Mouse (Mus musculus) hindbrain, embryonic 15.5 days (tissue): ENCODE measurements around the gene Dram1. TPM values are rescaled to one million over a fixed set of nuclear protein-coding genes. Genes with fewer than 3 reads are reported as not detected.

Experiments
- ATAC-seq: fragments of 200-750 bp; cut with Nextera tagmentation; 2 replicates; pipeline ENCODE4 v1.8.0; 2017; ENCODE audit warnings: low read depth, moderate number of reproducible peaks, moderate TSS enrichment; ENCODE audit not compliant: low FRiP score
- H3K27ac ChIP-seq: fragments of 300-500 bp; sonication (generic); replicated peaks from 2 replicates; pipeline ENCODE4 v1.5.1; 2015; ENCODE audit warnings: mild to moderate bottlenecking, inconsistent platforms
- H3K27me3 ChIP-seq: fragments of 300-500 bp; sonication (generic); 2 replicates; pipeline ENCODE4 v1.6.1; 2015; ENCODE audit warnings: control low read depth, inconsistent platforms
- H3K36me3 ChIP-seq: fragments of 300-500 bp; sonication (generic); 2 replicates; pipeline ENCODE4 v1.6.1; 2015; ENCODE audit warnings: control low read depth, inconsistent platforms
- H3K4me1 ChIP-seq: fragments of 300-500 bp; sonication (generic); replicated peaks from 2 replicates; pipeline ENCODE4 v1.6.1; 2015; ENCODE audit warnings: control low read depth, inconsistent platforms
- H3K4me2 ChIP-seq: fragments of 300-500 bp; sonication (generic); 2 replicates; pipeline ENCODE4 v1.6.1; 2015; ENCODE audit warnings: moderate library complexity, mild to moderate bottlenecking, inconsistent platforms
- H3K4me3 ChIP-seq: fragments of 300-500 bp; sonication (generic); 2 replicates; pipeline ENCODE4 v1.5.1; 2015; ENCODE audit warnings: mild to moderate bottlenecking, inconsistent platforms
- H3K9ac ChIP-seq: fragments of 300-500 bp; sonication (generic); 2 replicates; pipeline ENCODE4 v1.6.1; 2015; ENCODE audit warnings: inconsistent platforms
- H3K9me3 ChIP-seq: fragments of 300-500 bp; sonication (generic); 2 replicates; pipeline ENCODE4 v1.6.1; 2016; ENCODE audit warnings: control low read depth, inconsistent platforms
- WGBS: fragments of 180-500 bp; shearing (Covaris S2); methylation state at CpG from one replicate; pipeline ENCODE4 v1.1.7; 2015; 5-methylcytosine and 5-hydroxymethylcytosine counted together
- polyA plus RNA-seq: library from polyadenylated mRNA; unstranded; fragments of >200 nt; fragmentation: Nextera tagmentation; extraction: Ambion mirVana; gene quantifications from 2 replicates; pipeline ENCODE4 v1.2.1, GENCODE M21; 2015

The Dram1 gene
- polyA plus RNA-seq, 1 experiment from 2014 or later, result 0.53 TPM

DNA sequence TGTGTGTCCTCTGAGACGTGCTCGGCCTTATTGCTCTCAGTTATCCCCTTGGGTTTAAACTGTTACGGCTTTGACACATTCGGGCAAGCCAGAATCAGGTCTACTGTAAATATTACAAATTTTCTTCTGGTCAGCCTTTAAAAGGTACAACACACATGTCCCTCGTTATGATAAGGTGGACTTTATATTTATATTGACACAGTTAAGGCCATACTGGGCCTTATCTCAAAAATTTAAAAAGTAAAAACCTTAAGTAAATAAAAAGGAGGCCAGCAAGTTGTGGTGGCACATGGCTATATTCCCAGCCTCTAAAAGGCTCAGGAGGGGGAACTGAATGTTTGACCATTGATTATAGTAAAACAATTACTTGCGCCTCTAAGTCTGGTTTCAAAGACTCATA, 37.5 kb downstream of the Dram1 start:
- Histone ChIP-seq H3K27ac (no peak overlapping the region), H3K9me3 (no peaks in the 10 kb centered on the region), H3K9ac (no peak overlapping the region), H3K4me3 (no peak overlapping the region), H3K4me1 (no peaks in the 10 kb centered on the region), H3K4me2 (no peak overlapping the region), H3K36me3 (no peaks in the 10 kb centered on the region), H3K27me3 (no peaks in the 10 kb centered on the region)
- ATAC-seq, result no peak
- WGBS, result 93% methylated on average over 6 of the region's 6 CpGs

DNA sequence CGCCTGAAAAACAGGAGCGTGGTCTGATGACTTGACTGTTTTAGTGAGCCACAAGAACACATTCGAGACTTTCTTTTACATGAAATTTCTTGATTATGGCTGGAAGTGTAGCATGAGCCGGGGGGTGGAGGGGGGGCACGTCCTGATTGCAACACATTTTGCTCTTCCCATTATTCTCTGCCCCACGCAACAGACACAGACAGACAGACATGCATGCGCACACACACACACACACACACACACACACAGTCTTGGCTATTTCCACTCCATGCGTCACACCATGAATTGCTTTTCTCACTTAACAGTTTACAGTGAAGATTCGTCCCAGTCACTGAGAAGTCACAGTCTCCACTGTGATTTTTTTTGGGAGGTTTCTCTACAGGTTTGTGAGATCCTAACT, 38.2 kb downstream of the Dram1 start:
- H3K9me3 ChIP-seq, result no peaks in the 10 kb centered on the region
- no peak for ATAC-seq
- no peak overlapping the region for H3K4me2 ChIP-seq
- H3K4me1 ChIP-seq, result no peaks in the 10 kb centered on the region
- H3K36me3 ChIP-seq, result no peaks in the 10 kb centered on the region
- H3K9ac ChIP-seq, result no peak overlapping the region
- H3K27me3 ChIP-seq, result no peaks in the 10 kb centered on the region
- H3K4me3 ChIP-seq, result no peak overlapping the region
- 94% methylated on average over 9 of the region's 9 CpGs for WGBS
- no peak overlapping the region for H3K27ac ChIP-seq

DNA sequence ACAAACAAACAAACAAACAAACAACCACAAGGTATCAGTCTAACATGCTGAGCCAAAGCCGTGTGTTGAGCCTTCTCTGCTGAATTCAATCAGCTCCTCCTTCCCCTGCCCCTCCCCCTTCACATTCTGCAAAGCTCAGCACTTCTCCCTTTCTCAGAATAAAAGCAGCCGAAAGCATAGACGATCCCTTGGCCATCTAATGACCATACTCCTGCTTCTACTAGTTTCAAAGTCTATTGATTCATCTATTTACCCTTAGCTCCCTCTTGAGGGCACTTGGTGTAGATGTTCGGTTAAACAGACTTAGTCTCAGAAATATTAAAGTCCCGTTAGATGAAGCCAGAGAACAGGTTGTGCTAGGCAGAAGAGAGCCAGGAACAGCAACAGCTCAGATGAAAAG, 48.2 kb downstream of the Dram1 start:
- Histone ChIP-seq H3K27me3 (no peaks in the 10 kb centered on the region), H3K27ac (no peak overlapping the region), H3K36me3 (no peaks in the 10 kb centered on the region), H3K9me3 (no peaks in the 10 kb centered on the region), H3K9ac (no peak overlapping the region), H3K4me3 (no peak overlapping the region), H3K4me1 (0 out of 2 replicates have a peak, but pooled peaks cover 2% of the 10 kb centered on the region), H3K4me2 (no peak overlapping the region)
- WGBS, result 26% methylated on average over 5 of the region's 5 CpGs
- ATAC-seq, result no peak; the same call in 1 of the 2 replicates

DNA sequence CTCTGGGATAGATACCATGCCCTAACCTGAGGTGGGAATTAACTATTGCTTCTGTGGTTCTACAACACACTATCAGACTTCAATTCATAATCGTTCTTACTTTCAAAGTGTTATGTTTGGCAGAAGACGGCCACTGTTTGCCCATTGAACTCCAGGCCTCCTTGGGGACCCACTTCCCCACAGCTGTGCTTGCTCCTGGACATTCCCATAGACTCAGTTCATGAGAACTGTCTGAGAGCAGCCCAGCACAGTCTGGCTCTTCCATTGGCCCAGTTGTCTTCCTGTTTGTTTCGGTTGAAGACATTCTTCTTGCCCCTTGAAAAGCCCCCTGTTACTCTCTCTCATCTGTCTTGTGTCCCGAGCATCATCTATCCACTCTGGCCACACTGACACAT, 50.8 kb downstream of the Dram1 start:
- 62% methylated on average over 4 of the region's 4 CpGs for WGBS
- Histone ChIP-seq H3K9ac (no peak overlapping the region), H3K9me3 (no peaks in the 10 kb centered on the region), H3K27me3 (no peaks in the 10 kb centered on the region), H3K36me3 (no peaks in the 10 kb centered on the region), H3K4me3 (no peak overlapping the region), H3K27ac (no peak overlapping the region), H3K4me1 (0 out of 2 replicates have a peak, but pooled peaks cover 2% of the 10 kb centered on the region), H3K4me2 (no peak overlapping the region)
- no peak for ATAC-seq

DNA sequence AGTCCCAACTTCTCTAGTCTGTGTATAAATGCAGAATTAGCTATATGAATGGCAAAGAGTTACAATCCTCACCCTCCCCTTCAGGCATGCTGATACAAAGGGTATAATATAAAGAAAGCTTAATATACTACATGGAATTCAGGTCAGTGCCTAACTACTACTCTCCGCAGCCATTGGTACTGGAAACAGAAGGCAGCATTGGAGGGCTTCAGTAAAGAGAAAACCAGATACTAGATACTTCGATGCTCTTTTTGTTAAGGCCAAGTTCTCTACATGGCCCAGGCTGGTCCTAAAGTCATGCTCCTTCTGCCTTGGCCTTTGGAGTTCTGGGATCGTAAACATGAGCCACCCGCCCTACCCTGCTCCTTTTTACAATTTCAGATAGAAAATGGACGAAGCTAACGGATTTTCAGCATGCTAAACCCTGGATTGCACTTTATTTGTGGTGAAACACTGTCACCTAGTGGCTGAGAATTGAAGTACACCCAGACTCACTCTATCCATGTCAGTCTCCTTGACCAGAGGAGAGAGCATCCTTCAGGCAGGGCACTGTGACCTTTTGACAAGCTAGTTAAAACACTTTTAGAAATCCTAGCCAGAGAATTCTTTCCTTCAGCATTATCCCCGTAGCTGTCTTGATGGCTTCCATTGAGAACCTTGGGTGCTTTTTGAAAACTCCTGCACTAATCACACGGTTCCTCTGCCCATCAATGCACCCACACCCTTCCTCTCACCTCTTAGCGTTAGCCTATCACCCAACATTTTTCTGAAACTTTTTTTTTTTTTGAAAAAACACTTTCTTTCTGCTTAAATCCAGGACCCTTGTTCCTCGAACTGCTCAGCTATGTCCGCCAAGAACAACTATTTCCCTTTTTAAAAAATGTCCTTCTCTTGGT, 51.5 kb downstream of the Dram1 start:
- Histone ChIP-seq H3K36me3 (no peaks in the 10 kb centered on the region), H3K9ac (no peak overlapping the region), H3K4me3 (no peak overlapping the region), H3K9me3 (no peaks in the 10 kb centered on the region), H3K4me2 (peak overlapping the region; percentile 48), H3K27ac (no peak overlapping the region), H3K27me3 (no peaks in the 10 kb centered on the region), H3K4me1 (0 out of 2 replicates have a peak, but pooled peaks cover 2% of the 10 kb centered on the region)
- 50% methylated on average over 11 of the region's 11 CpGs for WGBS
- peak; percentile 85 for ATAC-seq

DNA sequence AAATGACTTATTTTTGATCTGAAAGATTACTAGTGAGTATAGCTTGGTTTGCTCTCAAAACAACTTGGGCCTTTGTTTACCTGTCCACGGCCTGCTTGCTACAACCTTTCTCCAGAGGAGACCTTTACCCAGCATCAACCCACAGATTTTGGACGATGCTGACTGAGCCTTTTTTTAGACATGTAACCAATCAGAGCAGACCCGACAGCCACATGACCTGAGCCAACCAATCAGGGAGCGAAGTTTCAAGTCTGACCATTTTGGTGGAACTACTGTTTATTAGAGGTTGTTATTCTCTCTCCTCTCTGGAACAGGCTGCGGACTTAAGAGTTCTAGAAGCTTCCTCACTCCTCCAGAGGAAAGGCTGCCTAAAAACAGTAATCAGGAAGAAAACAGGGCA, 57.1 kb downstream of the Dram1 start:
- H3K9me3 ChIP-seq, result no peaks in the 10 kb centered on the region
- WGBS, result 89% methylated on average over 5 of the region's 5 CpGs
- no peak for ATAC-seq
- H3K4me2 ChIP-seq, result no peak overlapping the region
- no peaks in the 10 kb centered on the region for H3K36me3 ChIP-seq
- H3K4me1 ChIP-seq, result no peaks in the 10 kb centered on the region
- no peak overlapping the region for H3K9ac ChIP-seq
- no peak overlapping the region for H3K27ac ChIP-seq
- no peaks in the 10 kb centered on the region for H3K27me3 ChIP-seq
- no peak overlapping the region for H3K4me3 ChIP-seq

DNA sequence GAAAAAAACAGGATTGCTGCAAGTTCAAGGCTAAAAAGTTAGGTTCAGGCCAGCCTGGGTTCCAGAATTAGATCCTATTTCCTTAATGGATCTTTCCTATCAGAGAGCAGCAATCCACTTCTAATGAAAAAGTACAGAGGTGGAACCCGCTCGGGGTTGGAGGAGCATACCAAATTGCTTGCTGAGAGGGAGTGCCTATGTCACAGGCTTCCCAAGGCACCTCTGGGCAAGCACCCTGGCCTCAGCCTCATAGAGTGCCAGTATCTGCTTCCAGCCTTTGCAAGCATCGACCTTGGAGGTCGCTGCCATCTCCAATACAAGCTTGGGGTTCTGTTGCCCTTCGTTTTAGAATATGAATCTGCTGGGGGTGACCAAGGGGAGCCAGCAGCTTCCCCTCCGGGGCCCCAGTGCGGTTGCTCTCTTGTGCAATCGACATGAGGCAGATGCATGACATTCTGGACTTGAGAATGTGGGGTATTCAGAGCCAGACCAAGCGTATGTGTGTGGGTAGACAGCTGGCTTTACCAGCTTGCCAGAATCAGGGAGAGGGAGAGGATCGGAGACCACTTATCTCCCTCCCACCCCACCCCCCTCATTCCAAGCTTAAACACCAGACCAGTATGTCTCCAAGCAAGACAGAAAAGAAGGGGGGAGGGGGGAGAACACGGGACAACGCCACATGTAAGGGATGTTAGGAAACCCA, 58.0 kb downstream of the Dram1 start:
- H3K9ac ChIP-seq, result no peak overlapping the region
- no peak overlapping the region for H3K4me2 ChIP-seq
- no peaks in the 10 kb centered on the region for H3K9me3 ChIP-seq
- H3K4me1 ChIP-seq, result no peaks in the 10 kb centered on the region
- H3K27ac ChIP-seq, result no peak overlapping the region
- WGBS, result 69% methylated on average over 12 of the region's 12 CpGs
- no peaks in the 10 kb centered on the region for H3K27me3 ChIP-seq
- ATAC-seq, result no peak
- H3K4me3 ChIP-seq, result no peak overlapping the region
- H3K36me3 ChIP-seq, result no peaks in the 10 kb centered on the region

DNA sequence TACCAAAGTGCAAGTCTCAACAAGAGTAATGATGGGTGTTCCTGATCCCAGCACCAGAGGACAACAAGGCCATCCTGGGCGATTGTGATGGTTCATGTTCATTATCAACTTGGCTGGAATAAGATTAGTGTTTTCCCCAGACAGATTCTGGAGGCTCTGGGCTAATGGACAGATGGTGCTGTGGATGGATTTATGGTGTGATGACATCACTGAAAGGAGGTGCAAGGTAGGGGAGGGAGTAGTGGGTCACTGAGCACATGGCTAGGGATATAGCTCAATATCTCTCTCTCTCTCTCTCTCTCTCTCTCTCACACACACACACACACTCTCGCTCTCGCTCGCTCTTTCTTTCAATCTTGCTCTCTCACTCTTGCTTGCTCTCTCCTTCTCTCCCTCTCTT, 60.7 kb downstream of the Dram1 start:
- no peaks in the 10 kb centered on the region for H3K27me3 ChIP-seq
- no peak overlapping the region for H3K4me3 ChIP-seq
- H3K27ac ChIP-seq, result no peak overlapping the region
- no peak for ATAC-seq
- WGBS, result 83% methylated on average over 4 of the region's 4 CpGs
- no peaks in the 10 kb centered on the region for H3K36me3 ChIP-seq
- H3K4me1 ChIP-seq, result no peaks in the 10 kb centered on the region
- no peak overlapping the region for H3K4me2 ChIP-seq
- H3K9me3 ChIP-seq, result no peaks in the 10 kb centered on the region
- no peak overlapping the region for H3K9ac ChIP-seq

DNA sequence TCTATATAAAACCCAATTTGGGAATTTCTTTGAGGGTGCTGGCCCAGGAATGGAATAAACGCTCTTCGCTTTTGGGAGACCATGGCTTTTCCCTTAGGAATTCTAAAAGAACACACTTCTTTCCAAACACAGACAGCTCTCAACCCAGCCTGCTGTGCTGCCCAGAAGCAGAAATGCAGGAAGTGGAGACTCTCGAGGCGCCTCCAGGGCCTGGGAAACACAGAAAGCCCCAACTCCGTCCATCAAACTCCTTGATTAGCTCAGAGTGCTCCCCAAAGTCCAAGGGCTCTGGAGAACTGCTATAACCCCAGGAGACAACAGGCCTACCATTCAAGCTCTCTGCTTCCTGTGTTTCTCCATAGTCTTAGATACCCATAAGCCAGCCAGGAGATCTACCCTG, 61.7 kb downstream of the Dram1 start:
- no peaks in the 10 kb centered on the region for H3K27me3 ChIP-seq
- no peaks in the 10 kb centered on the region for H3K9me3 ChIP-seq
- no peak overlapping the region for H3K9ac ChIP-seq
- no peak overlapping the region for H3K4me3 ChIP-seq
- H3K4me1 ChIP-seq, result no peaks in the 10 kb centered on the region
- WGBS, result 93% methylated on average over 5 of the region's 5 CpGs
- no peak overlapping the region for H3K4me2 ChIP-seq
- no peaks in the 10 kb centered on the region for H3K36me3 ChIP-seq
- no peak for ATAC-seq
- no peak overlapping the region for H3K27ac ChIP-seq

DNA sequence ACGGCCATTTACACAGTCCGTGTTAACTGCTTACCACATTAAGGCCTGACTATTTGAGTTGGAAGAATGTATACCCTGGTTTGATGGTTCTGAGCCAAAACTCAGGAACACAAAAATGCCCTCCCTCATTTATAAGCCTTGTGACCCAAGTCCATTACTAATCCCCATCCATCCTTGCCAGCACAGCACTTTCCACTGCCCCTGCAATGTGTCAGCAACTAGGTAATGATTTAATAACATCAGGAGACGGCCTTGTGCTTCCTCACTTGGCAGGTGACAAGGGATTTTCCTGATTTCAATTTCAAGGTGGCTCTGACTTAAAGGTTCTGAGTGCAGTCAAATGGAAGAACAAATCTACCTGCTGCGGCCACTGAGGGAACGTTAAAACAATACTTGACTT, 64.0 kb downstream of the Dram1 start:
- Histone ChIP-seq H3K4me3 (no peak overlapping the region), H3K36me3 (no peaks in the 10 kb centered on the region), H3K4me1 (no peaks in the 10 kb centered on the region), H3K9ac (no peak overlapping the region), H3K27me3 (no peaks in the 10 kb centered on the region), H3K9me3 (no peaks in the 10 kb centered on the region), H3K4me2 (no peak overlapping the region), H3K27ac (no peak overlapping the region)
- WGBS, result 87% methylated on average over 5 of the region's 5 CpGs
- ATAC-seq, result no peak

DNA sequence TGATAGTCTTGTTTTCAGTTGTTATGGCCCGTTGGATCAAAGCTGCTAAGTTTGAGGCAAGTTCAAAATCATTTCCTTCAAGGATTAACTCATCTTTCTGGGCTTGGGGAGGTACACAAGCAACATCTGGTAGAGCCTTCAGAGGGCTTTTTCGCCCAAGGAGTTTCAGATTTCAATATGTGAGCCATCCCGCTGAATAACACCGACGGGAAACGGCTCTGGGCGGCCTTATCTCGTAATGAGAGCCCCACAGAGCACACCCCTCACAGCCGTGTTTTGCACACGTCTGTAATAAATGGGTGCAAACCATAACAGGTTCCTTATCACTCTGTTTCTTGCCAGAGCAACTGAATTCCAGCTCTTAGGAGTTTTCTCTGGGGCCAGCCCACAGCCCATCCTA, 69.0 kb downstream of the Dram1 start:
- no peak overlapping the region for H3K27ac ChIP-seq
- H3K9me3 ChIP-seq, result no peaks in the 10 kb centered on the region
- no peak overlapping the region for H3K4me2 ChIP-seq
- H3K4me1 ChIP-seq, result no peaks in the 10 kb centered on the region
- no peak overlapping the region for H3K9ac ChIP-seq
- H3K4me3 ChIP-seq, result no peak overlapping the region
- H3K27me3 ChIP-seq, result no peaks in the 10 kb centered on the region
- WGBS, result 86% methylated on average over 10 of the region's 10 CpGs
- no peaks in the 10 kb centered on the region for H3K36me3 ChIP-seq
- no peak for ATAC-seq

DNA sequence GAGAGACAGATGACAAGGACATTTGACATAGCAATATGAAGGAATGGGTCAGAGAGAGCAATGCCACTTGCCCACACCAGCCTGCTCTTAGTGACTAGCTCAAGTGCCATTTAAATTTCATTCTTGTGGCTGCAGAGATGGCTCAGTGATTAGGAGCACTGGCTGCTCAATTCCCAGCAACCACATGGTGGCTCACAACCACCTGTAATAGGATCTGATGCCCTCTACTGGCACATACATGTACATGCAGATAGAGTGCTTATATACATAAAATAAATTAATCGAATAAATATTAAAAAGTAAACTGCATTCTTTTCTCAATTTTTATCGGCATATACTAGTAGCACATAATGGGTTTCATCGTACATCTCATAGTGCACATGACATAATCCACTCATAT, 72.6 kb downstream of the Dram1 start:
- ATAC-seq, result no peak

More for the DNA sequence above, 72.6 kb downstream of the Dram1 start:
- Histone ChIP-seq H3K27ac (no peak overlapping the region), H3K4me3 (no peak overlapping the region), H3K9me3 (no peaks in the 10 kb centered on the region), H3K4me1 (no peaks in the 10 kb centered on the region), H3K27me3 (no peaks in the 10 kb centered on the region), H3K9ac (no peak overlapping the region), H3K4me2 (no peak overlapping the region), H3K36me3 (no peaks in the 10 kb centered on the region)
- 97% methylated on average over 3 of the region's 3 CpGs for WGBS
